Mouse (Mus musculus) layer of hippocampus, adult 8-10 months (tissue): ENCODE results near the gene Gm21972. TPM values are rescaled to one million over a fixed set of nuclear protein-coding genes. Genes with fewer than 3 reads are reported as not detected.

Experiments used
- DNase-seq, 2 experiments: peaks; one replicate each; pipeline ENCODE4 v3.0.0; 2022; ENCODE audit warnings: low spot score in 2 of 2
- total RNA-seq, 4 experiments: library from RNA; stranded (reverse); gene quantifications; 2 replicates each; pipeline ENCODE4 v1.2.4; 2022

Gene Gm21972
- total RNA-seq, 4 experiments from 2014 or later = 4.5 to 7.4 (median 6.4) TPM; not detected in 1

DNA sequence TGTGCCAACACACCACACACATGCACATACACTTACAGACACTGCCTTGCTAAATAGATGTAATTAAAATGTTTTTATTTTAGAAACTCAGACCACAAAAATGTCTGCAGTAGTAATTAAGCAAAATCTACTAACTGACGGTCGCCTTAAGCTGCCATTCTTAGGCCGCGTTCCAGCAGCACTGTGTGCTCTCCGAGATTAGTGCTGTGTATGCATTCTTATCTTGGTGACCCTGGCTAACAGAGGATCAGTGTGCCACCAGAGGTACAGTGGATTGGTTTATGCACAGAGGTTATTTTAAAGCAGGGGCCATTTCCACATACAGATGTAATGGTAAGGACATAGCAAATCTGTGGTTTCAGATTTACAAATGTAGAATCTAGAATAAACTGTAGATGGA, 27.6 kb downstream of the Gm21972 start:
- no peak for DNase-seq

DNA sequence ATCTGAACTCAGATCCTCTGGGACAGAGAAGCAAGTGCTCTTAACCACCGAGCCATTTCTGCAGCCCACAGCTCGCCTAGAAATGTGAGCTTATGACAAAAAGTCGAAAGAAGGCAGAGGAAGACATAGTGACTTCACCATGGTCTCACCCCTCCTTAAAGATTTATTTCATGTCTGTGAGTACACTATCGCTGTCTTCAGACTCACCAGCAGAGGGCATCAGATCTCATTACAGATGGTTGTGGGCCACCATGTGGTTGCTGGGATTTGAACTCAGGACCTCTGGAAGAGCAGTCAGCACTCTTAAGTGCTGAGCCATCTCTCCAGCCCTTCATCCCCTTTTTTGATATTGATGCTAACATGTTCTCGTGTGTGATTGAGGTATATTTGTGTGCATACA, 41.2 kb downstream of the Gm21972 start:
- DNase-seq = no peak

DNA sequence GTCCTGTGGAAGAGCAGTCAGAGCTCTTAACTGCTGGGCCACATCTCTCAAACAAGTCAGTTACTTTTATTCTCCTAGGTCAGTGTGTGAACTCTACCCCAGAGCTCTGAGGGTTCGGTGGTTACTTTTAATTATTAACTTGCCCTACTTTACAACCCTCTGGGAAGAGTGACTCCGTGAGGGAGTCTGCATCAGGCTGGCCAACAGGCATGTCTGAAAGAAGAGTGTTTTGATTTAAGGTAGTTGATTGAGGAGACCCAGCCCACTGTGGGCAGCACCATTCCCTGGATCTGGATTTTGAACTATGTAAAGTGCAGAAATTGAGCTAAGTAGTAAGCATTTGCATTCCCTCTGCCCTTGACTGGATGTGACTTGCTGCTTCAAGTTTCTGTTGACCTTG, 42.6 kb downstream of the Gm21972 start:
- no peak for DNase-seq

DNA sequence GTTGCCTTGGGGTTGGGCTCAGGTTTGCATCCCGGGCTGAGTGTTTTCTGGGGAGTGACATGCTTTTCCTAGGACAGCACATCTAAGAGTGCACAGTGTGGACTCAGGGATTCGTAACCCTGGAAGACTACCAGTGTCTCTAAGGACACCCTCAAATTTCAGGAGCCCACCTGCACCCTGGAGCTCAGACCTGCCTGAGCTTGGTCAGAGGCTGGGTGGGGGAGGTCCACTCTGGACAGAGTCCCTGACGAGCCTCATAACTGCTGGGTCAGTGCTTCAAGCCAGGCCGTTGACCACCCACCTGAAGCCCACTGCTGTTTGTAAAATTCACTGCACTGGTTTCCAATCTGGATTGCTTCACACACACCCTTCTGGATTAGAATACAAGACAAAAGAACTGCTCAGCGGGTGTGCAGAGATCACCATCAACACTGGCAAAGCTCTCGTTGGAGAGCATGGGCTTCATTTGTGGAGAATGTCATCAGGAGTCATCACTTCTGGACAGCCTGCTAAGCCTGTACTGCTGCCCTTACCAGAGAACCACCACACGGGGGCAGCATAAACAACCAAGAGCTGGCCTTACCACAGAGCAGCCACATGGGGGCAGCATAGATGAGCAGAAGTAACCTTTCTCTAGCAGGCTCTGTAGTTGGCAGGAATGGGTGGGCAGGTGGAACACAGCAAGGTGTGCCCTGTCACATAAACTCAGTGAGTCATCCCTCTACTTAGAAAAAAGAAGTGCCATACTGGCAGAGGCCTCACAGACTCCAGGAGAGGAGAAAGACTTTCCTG, 45.2 kb downstream of the Gm21972 start:
- DNase-seq = peak; percentile 63 to 78

DNA sequence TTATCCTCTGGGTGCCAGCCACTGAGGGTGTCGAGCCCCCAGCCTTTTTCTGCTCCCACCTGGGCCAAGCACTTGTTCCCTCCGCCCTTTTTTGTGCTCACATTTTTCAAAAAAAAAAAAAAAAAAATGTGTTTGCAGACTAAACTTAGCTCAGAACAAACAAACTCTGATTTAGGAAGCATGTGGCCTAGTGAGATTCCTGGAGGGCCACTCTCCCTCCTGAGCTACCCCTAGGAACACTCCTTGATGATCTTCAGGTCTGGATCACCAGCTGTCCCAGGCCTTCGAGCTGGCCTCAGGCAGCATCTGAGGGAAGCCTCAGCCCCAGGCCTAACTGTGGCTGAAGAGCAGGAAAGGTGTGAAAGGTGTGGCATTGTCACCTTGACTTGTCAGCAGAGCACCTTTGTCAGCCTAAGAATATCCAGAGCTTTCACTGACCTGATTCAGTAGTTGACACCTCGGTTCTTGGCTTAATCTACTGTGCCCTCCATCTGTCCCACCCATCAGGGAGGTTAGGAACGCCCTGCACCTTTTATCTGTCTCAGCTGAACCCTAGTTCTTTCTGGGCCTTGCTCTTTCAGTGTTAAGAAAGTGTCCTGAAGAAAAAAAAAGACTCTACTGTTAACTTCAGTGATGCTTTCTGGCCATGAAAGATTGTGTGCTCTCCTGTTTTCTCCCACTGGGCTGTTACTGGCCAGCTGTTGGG, 48.7 kb downstream of the Gm21972 start:
- DNase-seq = no peak

DNA sequence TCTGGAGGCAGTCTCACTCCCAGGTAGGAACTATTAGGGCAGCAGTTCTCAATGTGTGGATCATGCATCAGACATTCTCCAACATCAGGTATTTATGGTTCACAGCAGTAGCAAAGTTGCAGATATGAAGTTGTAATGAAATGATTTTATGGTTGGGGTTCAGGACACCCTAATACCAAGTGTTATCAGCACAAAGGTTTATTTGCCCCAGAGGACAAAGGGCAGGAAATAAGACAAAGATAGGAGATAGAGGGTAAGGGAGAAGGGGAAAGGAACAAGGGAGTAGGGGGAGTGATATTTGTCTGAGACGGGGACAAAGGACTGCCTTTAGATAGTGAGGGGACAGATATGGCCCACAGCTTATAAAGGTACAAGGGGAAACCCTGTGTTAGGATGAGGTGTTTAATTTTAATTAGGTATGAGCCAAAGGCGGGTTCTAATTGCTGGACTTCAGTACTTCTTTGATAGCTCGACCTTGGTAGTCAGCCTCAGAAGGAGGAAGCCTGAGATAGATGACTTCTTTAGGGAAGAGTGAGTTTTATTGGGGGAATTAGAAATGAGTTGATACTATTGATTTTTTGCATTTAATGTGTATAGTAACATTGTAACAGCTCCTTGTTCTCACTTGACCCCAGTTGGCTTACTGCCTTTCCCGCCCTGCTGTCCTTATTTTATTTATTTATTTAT, 50.3 kb downstream of the Gm21972 start:
- DNase-seq = no peak

DNA sequence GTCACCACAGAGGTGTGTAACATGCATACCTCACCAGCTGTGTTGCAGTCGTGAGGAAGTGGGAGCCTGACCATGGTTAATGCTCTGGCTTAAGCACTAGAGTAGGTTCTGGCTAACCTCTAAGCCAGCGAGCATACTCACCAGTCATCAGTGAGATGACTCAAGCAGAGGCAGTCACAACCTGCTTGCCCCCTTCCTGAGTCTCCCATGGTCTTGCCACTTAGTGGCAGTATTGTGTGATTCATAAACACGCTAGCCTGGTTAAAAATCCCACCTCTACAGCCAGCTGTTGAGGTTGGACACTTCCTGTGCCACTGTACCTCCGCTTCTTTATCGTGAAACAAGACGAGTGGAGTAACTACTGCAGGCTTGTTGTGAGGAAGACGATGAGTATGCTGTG, 53.3 kb downstream of the Gm21972 start:
- DNase-seq = no peak

DNA sequence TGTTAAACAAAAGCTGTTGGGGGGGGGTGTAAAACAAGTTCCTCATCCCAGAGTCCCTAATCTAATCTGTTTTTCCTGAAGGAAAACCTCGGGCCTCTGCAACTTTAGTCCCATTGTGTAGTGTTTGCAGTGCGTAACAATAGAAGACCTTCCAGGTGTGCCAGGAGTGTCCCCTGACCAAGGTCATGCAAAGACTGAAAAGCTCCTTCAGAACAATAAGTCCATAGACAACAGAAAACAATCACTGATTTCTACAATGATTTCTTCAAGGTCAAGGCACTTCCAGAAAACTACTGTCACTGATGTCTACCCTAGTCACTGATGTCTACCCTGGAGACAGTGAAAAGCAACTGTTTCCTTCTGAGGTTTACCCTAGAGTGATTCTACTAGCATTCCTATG, 54.4 kb downstream of the Gm21972 start:
- no peak for DNase-seq

DNA sequence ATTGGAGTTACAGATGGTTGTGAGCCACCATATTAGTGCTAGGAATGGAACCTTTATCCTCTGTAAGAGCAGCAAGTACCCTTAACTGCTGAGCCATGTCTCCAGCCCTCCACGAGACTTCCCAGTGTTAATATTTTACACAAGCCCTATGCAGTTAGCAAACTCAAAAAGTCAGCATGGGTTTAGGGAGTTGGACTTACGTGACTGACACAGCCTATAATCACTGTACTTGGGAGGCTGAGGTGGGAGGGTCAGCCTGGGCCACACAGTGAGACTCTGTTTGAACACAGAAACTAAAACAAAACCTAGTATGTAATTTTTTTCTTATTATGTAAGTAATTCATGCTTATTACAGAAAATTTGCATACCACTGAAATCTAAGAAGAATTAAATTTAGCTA, 54.8 kb downstream of the Gm21972 start:
- DNase-seq = no peak

DNA sequence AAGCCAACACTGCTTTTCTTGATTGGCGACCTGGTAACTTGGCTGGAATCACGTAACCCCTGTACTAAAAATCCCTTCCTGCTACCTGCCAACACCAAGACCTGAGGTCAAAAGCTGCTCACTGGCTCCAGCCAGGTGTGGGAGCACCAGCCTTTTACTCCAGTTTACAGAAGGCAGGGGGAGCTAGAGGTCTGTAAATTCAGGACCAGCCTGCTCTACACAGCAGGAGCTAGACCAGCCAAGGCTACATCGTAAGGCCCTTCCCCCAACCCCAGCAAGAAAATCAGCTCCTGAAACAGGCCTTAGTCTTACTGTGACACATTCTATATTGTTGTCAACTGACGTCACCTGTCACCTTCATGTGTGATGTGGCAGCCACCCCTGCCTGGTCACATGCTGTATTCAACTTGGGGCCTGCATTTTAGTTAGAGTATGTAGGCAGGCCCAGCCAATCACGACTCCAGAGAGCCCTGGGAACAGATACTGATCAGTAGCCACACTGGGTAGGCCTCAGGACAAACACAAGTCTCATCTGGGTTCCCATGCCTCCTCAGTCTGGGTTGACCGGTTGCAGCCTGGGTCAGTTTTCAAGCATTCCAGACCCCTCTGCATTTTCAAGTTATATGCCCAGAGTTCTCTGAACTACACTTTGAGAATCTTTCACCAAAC, 55.7 kb downstream of the Gm21972 start:
- no peak for DNase-seq

DNA sequence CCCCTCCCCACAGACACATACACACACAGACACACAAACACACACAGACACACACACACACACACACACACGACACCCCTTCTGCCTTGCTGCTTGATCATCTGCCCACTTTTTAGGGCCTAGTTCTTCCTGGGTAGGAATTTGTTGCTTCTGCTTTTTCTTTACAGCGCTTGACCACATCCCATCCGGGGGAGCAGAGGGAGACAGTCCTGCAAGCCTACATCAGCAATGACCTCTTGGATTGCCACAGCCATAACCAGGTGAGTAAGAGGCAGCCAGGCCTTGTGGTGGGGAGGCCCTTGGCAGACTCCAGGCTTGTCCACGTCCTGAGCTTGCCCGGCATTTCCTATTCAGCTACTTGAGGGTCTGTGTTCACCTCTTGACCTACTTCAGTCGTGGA, 57.4 kb downstream of the Gm21972 start:
- DNase-seq = no peak

DNA sequence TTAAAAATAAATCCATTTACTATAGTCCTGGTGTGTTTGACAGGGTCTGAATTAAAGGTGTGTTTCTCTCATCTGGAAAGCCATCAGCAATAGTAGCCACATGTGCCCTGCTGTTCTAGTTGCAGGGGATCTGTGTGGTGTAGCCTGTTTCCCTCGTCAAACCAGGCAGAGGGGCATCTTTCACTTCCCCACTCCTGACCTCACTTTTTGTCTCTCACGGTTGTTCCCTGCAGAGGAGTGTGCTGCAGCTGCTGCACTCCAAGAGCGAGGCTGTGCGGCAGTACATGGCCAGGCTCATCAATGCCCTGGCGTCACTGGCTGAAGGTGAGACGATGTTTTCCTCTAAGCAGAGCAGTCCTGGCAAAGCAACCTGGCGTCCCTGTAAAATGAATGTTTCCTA, 60.6 kb downstream of the Gm21972 start:
- no peak for DNase-seq

DNA sequence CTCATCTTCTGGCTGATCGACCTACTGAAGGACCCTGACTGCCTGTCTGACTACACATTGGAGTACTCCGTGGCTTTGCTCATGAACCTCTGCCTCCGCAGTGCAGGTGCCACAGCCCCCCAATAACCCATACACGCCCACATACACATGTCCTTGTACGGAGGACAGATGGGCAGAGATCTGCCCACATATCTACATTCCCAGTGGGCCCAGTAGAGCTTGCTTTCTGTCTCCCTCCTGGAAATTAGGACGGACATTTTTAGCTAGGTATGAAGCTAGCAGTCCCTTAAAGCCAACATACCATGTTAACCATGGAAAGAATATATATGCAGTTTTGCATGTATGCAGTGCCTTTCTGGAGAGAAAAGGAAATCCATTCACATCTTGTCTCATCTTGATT, 64.8 kb downstream of the Gm21972 start:
- DNase-seq = no peak

DNA sequence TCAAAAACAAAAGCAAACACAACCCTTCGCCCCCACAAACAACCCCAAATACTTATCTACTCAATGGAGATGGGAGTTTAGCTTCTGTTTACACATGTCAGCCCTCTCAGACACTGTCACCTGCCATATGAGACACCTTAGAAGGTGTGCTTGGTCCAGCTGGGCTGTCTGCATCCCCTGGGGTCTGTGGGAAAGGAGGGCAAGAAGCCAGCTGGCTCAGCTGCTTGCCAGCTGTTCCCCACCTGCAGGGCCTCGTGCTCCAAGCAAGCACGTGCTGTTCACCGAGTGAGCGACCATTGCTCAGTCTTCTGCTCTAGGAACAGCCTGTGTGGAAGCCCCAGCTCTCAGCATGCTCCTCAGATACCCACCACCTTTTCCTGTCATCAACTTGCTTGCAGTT, 65.6 kb downstream of the Gm21972 start:
- DNase-seq = no peak

DNA sequence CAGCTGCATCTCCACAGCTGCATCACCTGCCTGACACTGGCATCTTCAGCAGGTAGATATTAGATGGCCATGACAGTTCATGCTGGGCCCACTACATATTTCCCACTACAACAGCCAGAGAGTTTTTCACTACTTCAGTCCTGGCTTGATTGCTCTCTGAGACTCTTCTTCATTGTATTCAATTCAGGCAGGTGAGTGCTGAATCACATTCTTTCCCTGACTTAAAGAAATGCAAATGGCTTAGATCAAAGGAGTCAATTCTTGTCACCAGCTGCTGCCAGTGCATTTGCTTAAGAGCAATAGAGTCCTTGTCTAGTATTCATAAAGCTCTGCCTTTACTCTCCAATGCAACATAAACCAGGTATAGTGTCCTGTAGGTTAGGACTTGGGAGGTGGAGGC, 67.9 kb downstream of the Gm21972 start:
- no peak for DNase-seq

DNA sequence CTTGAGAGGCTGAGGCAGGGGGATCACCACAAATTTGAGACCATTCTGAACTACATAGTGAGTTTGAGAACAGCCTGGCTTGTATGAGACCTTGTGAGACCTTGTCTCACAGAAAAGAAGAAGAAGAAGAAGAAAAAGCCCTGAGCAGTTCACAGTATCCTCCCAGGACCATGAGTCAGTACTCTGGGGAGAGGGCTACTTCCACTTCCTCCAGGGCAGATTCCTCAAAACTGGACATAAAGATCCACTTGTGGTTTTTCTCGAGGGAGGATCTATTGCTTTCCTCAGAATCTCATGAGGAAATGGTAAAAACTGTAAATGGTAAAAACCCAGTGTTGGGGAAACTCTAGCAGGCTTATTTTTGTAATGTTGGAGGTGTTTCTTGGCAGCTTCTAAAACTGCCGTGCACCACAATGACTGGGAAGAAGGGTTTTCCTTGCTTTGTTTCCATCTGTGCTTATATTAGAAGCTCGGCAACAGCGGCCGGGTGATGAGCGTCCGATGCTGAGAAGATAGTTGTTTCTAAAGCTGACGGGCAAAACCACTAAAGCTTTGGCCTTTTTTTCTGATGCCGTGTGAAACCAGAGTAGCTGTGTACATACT, 69.3 kb downstream of the Gm21972 start:
- no peak for DNase-seq

DNA sequence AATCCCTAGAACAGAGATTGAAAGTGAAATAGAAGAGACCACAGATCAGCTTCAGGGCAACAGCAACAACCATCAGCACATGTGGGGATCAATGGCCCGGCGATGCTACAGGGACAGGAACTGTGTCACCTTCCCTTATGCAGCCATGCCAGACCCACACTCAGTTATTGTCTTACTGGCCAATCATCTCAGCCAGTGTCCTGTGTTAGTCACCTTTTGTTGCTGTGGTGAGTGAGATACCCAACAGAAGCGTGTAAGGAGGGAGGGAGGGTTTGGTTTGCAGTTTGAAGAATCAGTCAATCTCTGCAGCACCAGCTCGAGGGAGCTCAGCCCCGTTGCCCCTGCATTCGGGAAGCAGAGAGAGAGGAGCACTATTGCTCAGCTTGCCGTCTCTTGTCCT, 77.2 kb downstream of the Gm21972 start:
- DNase-seq = no peak

DNA sequence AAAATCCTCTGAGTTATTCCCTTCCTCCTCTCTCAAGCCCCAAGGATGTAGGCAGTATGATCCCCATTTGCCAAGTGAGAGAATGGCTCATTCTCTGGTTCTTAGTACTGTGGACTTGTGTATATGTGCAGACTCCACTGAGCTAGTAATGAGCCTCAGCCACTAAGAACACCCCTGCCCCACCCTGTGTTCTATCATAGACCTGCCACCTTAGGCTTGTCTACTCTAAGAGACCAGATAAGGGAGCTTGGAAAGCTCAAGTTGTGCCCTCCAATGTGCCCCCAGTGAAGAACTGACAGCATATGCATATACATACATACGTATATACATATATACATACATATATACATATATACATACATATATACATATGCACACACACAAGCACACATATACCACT, 78.1 kb downstream of the Gm21972 start:
- DNase-seq = no peak
